Mouse (Mus musculus) T-cell, adult 2 months (primary cell): ENCODE results near the gene Spns2.

Source experiments
- DNase-seq: peaks from one replicate; pipeline ENCODE4 v3.0.0; 2022; ENCODE audit warnings: low spot score

Spns2 gene

GRCm38 (mm10) chr11:72500139-72500538, 10.4 kb upstream of the Spns2 start:
- no peak for DNase-seq

GRCm38 (mm10) chr11:72497367-72497766, 7.7 kb upstream of the Spns2 start:
- no peak for DNase-seq

- no peak for DNase-seq
These were observed 7.1 kb upstream of the Spns2 start for GRCm38 (mm10) chr11:72496775-72497174.

- no peak for DNase-seq
These were observed 6.4 kb upstream of the Spns2 start for GRCm38 (mm10) chr11:72496066-72496465.

- no peak for DNase-seq
These were observed 4.6 kb upstream of the Spns2 start for GRCm38 (mm10) chr11:72494046-72494988.

GRCm38 (mm10) chr11:72491130-72491960, 1.6 kb upstream of the Spns2 start:
- no peak for DNase-seq

- DNase-seq: no peak
These were observed 307 bp downstream of the Spns2 start for GRCm38 (mm10) chr11:72489397-72489796.

GRCm38 (mm10) chr11:72488753-72489271, 892 bp downstream of the Spns2 start:
- no peak for DNase-seq

GRCm38 (mm10) chr11:72487739-72488138, 2.0 kb downstream of the Spns2 start:
- no peak for DNase-seq

GRCm38 (mm10) chr11:72487171-72487570, 2.5 kb downstream of the Spns2 start:
- DNase-seq: no peak

- no peak for DNase-seq
These were observed 3.7 kb downstream of the Spns2 start for GRCm38 (mm10) chr11:72485960-72486359.

GRCm38 (mm10) chr11:72485157-72485556, 4.5 kb downstream of the Spns2 start:
- no peak for DNase-seq

GRCm38 (mm10) chr11:72484549-72484948, 5.2 kb downstream of the Spns2 start:
- DNase-seq: no peak

GRCm38 (mm10) chr11:72481952-72482351, 7.8 kb downstream of the Spns2 start:
- DNase-seq: no peak

- DNase-seq: no peak
These were observed 8.4 kb downstream of the Spns2 start for GRCm38 (mm10) chr11:72481313-72481712.

- DNase-seq: no peak
These were observed 10.2 kb downstream of the Spns2 start for GRCm38 (mm10) chr11:72479499-72479898.

GRCm38 (mm10) chr11:72478228-72478627, 11.5 kb downstream of the Spns2 start:
- no peak for DNase-seq

GRCm38 (mm10) chr11:72477653-72478052, 12.1 kb downstream of the Spns2 start:
- DNase-seq: no peak

- no peak for DNase-seq
These were observed 12.5 kb downstream of the Spns2 start for GRCm38 (mm10) chr11:72477182-72477581.

- no peak for DNase-seq
These were observed 13.6 kb downstream of the Spns2 start for GRCm38 (mm10) chr11:72476074-72476625.

GRCm38 (mm10) chr11:72475408-72475807, 14.3 kb downstream of the Spns2 start:
- no peak for DNase-seq

GRCm38 (mm10) chr11:72474926-72475325, 14.8 kb downstream of the Spns2 start:
- DNase-seq: no peak
